Comparison of ENCODE assay signal across 8 mouse cellular contexts in the genomic region with DNA sequence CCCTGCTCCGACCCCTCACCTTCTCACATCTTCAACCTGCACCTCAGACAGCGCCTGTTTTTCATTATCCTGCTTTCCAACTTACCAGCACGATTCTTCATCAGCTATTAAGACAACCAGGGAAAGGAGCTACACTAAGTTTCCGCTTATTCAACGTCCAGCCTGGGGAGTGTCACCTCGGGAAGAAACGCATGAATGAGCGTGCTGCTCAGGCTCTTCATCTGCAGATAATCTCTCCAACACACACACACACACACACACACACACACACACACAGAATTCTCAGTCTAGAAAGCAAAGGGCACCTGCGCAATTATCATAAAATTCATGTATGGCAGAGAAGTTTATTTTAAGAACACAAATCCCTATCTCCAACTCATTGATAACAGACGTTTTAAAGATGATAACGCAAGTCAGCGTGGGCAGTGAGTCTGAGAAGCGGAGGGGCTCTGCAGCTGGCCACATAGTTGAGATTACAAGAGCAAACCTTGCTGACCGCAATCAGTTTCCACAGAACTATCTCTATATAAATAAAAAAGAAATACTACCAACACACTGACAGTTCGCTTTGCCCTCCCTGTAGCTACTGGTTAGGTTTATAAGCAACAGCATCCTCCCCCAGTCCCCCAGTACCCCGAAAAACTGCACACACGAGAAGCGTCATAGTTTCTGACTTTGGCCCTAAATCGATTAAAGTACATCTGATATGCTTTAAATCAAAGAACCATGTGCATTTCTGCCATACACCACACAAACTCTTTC. TPM values are rescaled to one million over a fixed set of nuclear protein-coding genes. Genes with fewer than 3 reads are reported as not detected.
DNase-seq lines count a peak whose midpoint lies in the region; ATAC-seq and TF ChIP-seq lines count a peak whose summit lies in the region.

No protein-coding gene starts in this region.

- peaks cover 26% of the 10 kb centered on the region for H3K79me3 ChIP-seq in C2C12 (ENCODE audit: low read depth)

- peak overlapping the region; percentile 60 for H3ac ChIP-seq in C2C12 (ENCODE audit: control insufficient read depth, insufficient read length, low read depth)

- TF ChIP-seq CTCF in C2C12 (IDR thresholded peaks at IDR 0.05; ENCODE audit: control insufficient read depth, insufficient read depth, insufficient read length) = no peak

- ATAC-seq in heart, embryonic 11.5 days (replicated peaks; ENCODE audit: insufficient number of reproducible peaks, low FRiP score, low TSS enrichment) = no peak
- no peak for ATAC-seq in forebrain, embryonic 14.5 days
- ATAC-seq in liver, embryonic 13.5 days (ENCODE audit: low read depth) = no peak

- peak overlapping the region; percentile 73 for H3K4me2 ChIP-seq in heart, embryonic 11.5 days
- H3K4me2 ChIP-seq in forebrain, embryonic 14.5 days (ENCODE audit: low read length) = peak overlapping the region; percentile 92
- peak overlapping the region; percentile 71 for H3K4me2 ChIP-seq in liver, embryonic 13.5 days

- no peaks in the 10 kb centered on the region for H3K27me3 ChIP-seq in heart, embryonic 11.5 days (ENCODE audit: control insufficient read depth, insufficient read depth, low read length)
- no peaks in the 10 kb centered on the region for H3K27me3 ChIP-seq in C2C12 (ENCODE audit: control insufficient read depth, insufficient read depth, insufficient read length)
- no peaks in the 10 kb centered on the region for H3K27me3 ChIP-seq in forebrain, embryonic 14.5 days (replicated peaks; ENCODE audit: control insufficient read depth, insufficient read depth, low read length)
- H3K27me3 ChIP-seq in liver, embryonic 13.5 days = peaks cover 66% of the 10 kb centered on the region

- H3K36me3 ChIP-seq in heart, embryonic 11.5 days (ENCODE audit: control insufficient read depth, insufficient read depth, low read length) = no peaks in the 10 kb centered on the region
- peaks cover 4% of the 10 kb centered on the region for H3K36me3 ChIP-seq in C2C12 (ENCODE audit: control insufficient read depth, insufficient read depth)
- peaks cover 4% of the 10 kb centered on the region; the same call in 1 of the 2 replicates for H3K36me3 ChIP-seq in forebrain, embryonic 14.5 days (ENCODE audit: control insufficient read depth, insufficient read depth, low read length)
- no peaks in the 10 kb centered on the region for H3K36me3 ChIP-seq in liver, embryonic 13.5 days

- H3K79me2 ChIP-seq in C2C12 (ENCODE audit: control insufficient read depth, insufficient read depth) = peaks cover 71% of the 10 kb centered on the region

- peak overlapping the region; percentile 100 for H3K9ac ChIP-seq in heart, embryonic 11.5 days (ENCODE audit: low read depth, low read length)
- peak overlapping the region; percentile 100 for H3K9ac ChIP-seq in forebrain, embryonic 14.5 days (ENCODE audit: low read length)
- no peak overlapping the region for H3K9ac ChIP-seq in liver, embryonic 13.5 days

- no peaks in the 10 kb centered on the region for H3K9me3 ChIP-seq in heart, embryonic 11.5 days (replicated peaks; ENCODE audit: control insufficient read depth, low read length)
- H3K9me3 ChIP-seq in forebrain, embryonic 14.5 days (replicated peaks; ENCODE audit: control insufficient read depth, low read length) = no peaks in the 10 kb centered on the region
- H3K9me3 ChIP-seq in liver, embryonic 13.5 days (replicated peaks) = no peaks in the 10 kb centered on the region

- peaks cover 33% of the 10 kb centered on the region for H3K4me1 ChIP-seq in heart, embryonic 11.5 days (ENCODE audit: control insufficient read depth, insufficient read depth, low read length)
- peaks cover 43% of the 10 kb centered on the region for H3K4me1 ChIP-seq in forebrain, embryonic 14.5 days (ENCODE audit: control insufficient read depth, insufficient read depth, low read length)
- H3K4me1 ChIP-seq in liver, embryonic 13.5 days (replicated peaks) = peaks cover 15% of the 10 kb centered on the region

- H3K27ac ChIP-seq in heart, embryonic 11.5 days (ENCODE audit: low read depth, low read length) = peak overlapping the region; percentile 80
- H3K27ac ChIP-seq in forebrain, embryonic 14.5 days (ENCODE audit: low read depth, low read length) = peak overlapping the region; percentile 89
- H3K27ac ChIP-seq in liver, embryonic 13.5 days = no peak overlapping the region

- H3K4me3 ChIP-seq in heart, embryonic 11.5 days (ENCODE audit: low read depth, low read length) = peak overlapping the region; percentile 90
- peak overlapping the region; percentile 78 for H3K4me3 ChIP-seq in C2C12 (ENCODE audit: insufficient read depth, poor library complexity, severe bottlenecking)
- peak overlapping the region; percentile 84 for H3K4me3 ChIP-seq in forebrain, embryonic 14.5 days (ENCODE audit: low read depth, low read length)
- peak overlapping the region; percentile 62; the same call in 1 of the 2 replicates for H3K4me3 ChIP-seq in liver, embryonic 13.5 days (replicated peaks)

- DNase-seq in heart, adult 8-10 months (ENCODE audit: low spot score) = no peak
- no peak for DNase-seq in forebrain, embryonic 14.5 days (ENCODE audit: low spot score)
- DNase-seq in liver, embryonic 13.5 days = no peak
- DNase-seq in gastrocnemius, postnatal 25 days = no peak
- DNase-seq in testis, postnatal 14 days (ENCODE audit: low spot score) = no peak
- no peak for DNase-seq in urinary bladder, adult 2 months (ENCODE audit: low spot score)

- 16% methylated on average over 19 of the region's 19 CpGs for WGBS in heart, embryonic 11.5 days (ENCODE audit: insufficient replicate concordance)
- 54% methylated on average over 19 of the region's 19 CpGs for WGBS in forebrain, embryonic 14.5 days
- 32% methylated on average over 19 of the region's 19 CpGs for WGBS in liver, embryonic 13.5 days (ENCODE audit: insufficient replicate concordance)

TF ChIP-seq in C2C12, 6 proteins besides CTCF, POLR2A, EP300 and RAD21:
- TF ChIP-seq USF1 (IDR thresholded peaks at IDR 0.05; ENCODE audit: low read depth) (no peak), CEBPB (IDR thresholded peaks at IDR 0.05; ENCODE audit: low read depth) (no peak), MYOD1 (IDR thresholded peaks at IDR 0.05; ENCODE audit: control insufficient read depth, insufficient read length, low read depth) (no peak), MAX (IDR thresholded peaks at IDR 0.05) (no peak), FOSL1 (IDR thresholded peaks at IDR 0.05; ENCODE audit: insufficient read depth, low read length, poor library complexity, severe bottlenecking) (no peak), MYOG (IDR thresholded peaks at IDR 0.05; ENCODE audit: control insufficient read depth, extremely low read depth, insufficient read length) (no peak)
TF ChIP-seq in C2C12: peak in this region for 0.

RNA-seq across cellular contexts. Expression of a gene that starts 1.8 kb away (rescaled TPM):
- 2.4 and 3.0 TPM in 2 replicates for polyA plus RNA-seq in heart, embryonic 11.5 days (2014; fragmentation: Nextera tagmentation; extraction: Ambion mirVana)
- 10 to 100 TPM; 23.9 to 43.8 (median 34.0) TPM for total RNA-seq in heart, adult 8-10 months (2022)
- 15.2 TPM for polyA plus RNA-seq in C2C12 (2012; fragmentation: generic; extraction: Trizol)
- polyA plus RNA-seq in forebrain, embryonic 14.5 days (2014; fragmentation: Nextera tagmentation; extraction: Ambion mirVana) = 12.6 and 12.9 TPM in 2 replicates
- 0.12 TPM in 2 replicates for polyA plus RNA-seq in liver, embryonic 13.5 days (2015; fragmentation: Nextera tagmentation; extraction: Ambion mirVana)
- total RNA-seq in gastrocnemius, postnatal 25 days (2021) = 10 to 100 TPM; 12.6 to 19.4 TPM
- polyA plus RNA-seq in urinary bladder, adult 2 months (2012; rRNA removed) = 7.6 and 9.1 TPM in 2 replicates
